Mouse (Mus musculus) CD8-positive naive resting alpha-beta T cell, adult 2 months (primary cell): ENCODE data around the gene Kctd2.
A peak's percentile ranks its signal among the peaks of the same experiment; 100 is the strongest.

Experiments
- DNase-seq, 2 experiments: peaks; one replicate each; pipeline ENCODE4 v3.0.0; 2022; ENCODE audit warnings: low read depth in 2 of 2, low spot score in 2 of 2

The Kctd2 gene

GRCm38 (mm10) chr11:115400630-115401391 lies 19.1 kb upstream of the Kctd2 start:
- no peak for DNase-seq

DNA sequence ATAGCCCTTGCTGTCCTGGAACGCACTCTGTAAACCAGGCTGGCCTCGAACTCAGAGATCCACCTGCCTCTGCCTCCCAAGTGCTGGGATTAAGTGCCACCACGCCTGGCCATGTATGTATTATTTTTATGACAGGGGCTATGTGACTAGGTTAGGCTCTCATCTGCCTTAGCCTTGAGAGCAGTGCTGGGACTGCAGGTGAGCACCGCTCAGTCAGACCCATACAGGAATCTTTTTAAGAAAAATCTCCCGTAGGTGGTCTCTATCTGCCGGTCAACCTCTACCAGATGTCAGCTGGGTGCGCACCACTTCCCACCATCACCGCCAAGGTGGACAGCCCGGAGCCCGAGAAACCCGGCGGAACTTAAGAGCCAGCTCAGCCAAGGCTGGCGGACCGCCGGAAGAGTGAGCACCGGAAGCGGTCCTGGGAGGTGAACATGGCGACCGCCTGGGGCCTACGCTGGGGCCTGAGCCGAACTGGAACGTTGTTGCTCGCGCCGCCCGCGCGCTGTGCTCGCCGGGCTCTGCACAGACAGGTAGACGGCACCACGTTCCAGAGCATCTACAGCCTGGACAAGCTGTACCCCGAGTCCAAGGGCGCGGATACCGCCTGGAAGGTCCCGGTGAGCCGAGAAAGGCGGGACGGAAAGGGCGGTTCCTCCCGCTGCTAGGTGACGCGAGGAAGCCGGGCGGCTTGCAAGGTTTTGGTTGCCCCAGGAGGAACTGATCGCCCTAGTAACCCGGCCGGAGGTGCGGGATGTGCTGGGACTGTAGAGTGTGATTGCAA lies 16.4 kb upstream of the Kctd2 start, which contains the start of gene Mrpl58:
Gene Mrpl58 (plus strand): TSS at position 415 of the 787 bp plus-strand sequence.
- peak; percentile 70 to 79 for DNase-seq

GRCm38 (mm10) chr11:115405723-115406122 lies 14.2 kb upstream of the Kctd2 start:
- DNase-seq = no peak

DNA sequence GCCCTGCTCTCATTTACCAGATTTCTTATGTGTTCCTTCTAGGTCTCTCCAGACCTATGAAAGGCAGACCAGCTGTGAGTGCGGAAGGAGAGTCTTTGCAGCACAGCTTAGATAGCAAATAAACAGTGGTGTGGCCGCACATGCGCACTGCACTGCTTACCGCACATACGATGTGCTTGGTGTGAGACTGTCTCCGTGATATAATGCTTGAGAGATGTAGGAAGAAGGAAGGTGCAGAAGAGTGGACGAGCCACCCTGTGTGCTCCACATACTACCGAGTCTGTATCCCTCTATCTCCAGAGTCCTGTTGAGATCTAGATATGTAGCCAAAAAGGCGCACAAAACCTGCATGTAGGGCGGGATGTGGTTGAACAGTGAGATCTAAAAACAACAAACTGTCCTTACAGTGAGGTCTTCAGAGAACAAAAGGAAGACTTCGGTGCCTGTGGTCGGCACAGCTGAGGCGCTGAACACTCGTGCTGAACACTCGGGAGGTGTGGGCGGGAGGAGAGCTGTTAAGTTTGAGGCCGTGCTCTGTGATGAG lies 13.0 kb upstream of the Kctd2 start:
- DNase-seq = peak; percentile 65 to 80

- peak; percentile 39 to 58 for DNase-seq
Observed at GRCm38 (mm10) chr11:115408266-115408920, 11.5 kb upstream of the Kctd2 start.

DNA sequence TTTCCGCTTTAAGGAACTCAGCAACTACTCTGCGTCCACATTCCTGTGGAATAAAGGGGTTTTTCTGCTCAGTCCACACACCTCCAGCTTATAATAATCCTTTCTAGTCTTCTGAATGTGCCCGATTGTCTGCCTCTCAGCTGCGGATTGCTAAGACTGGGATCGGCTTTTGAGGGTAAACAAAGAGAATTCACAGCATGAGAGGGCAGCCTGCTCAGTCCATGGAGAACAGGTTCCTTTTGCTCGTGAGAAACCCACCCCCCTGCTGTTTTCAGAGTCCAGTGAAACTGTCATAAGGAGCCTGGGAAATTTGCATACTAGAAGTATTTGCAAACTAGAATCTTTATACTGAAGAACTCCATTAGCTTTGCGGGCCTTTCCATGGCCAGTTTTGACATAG lies 10.4 kb upstream of the Kctd2 start:
- DNase-seq = no peak

DNA sequence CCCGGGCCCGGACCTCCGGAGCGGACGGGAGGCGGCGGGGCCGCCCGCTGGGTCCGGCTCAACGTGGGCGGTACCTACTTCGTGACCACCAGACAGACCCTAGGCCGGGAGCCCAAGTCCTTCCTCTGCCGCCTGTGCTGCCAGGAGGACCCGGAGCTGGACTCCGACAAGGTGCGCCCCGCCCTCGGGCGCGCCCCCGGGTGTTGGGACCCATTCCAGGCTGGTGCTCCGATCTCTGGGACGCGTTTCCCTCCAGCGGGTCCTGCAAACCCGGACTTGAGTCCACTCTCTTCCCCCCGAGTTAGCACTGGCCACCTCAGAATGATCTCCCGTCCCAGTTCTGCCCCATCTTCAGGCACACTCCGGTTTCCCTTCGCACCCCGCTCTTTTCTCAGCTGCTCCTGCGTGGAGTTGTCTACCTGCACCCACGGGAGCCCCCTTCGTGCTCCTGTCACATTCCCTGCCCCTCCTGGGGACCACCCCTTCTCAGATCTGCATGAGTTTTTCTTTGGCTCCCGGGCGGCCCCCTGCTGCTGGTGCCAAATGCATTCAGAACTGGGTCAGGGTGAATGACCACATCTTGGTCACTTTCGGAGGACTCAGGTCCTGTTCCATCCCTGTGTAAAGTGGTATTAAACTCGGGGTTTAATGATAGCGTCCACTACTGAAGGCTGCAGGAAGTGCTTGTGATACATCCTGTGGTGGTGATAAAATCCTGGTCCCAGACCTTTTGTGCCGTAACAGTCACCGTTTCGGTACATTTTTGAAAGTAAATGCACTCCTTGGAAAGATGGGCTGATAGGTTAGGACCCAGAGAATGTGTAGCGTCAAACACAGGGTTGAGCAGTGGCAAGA lies 635 bp downstream of the Kctd2 start:
- no peak for DNase-seq

- no peak for DNase-seq
Observed at GRCm38 (mm10) chr11:115421328-115421727, 1.4 kb downstream of the Kctd2 start.

DNA sequence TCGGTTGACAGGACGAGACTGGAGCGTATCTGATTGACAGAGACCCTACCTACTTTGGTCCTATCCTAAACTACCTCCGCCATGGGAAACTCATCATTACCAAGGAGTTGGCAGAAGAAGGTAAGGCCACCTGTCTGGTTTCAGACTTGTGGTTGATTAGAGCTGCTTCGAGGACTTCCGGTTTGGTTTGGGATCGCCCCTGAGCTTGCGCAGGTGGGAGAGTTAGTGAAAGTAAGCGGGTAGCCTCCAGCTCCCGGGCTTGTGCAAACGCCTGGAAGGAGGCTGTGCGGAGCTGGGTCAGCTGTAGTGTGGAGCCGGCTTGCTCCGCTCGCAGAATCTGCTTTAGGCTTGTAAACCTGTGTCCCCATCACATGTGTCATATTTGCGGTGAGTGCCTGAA lies 2.0 kb downstream of the Kctd2 start:
- DNase-seq = no peak

- DNase-seq = no peak
Observed at GRCm38 (mm10) chr11:115423091-115423490, 3.2 kb downstream of the Kctd2 start.

- no peak for DNase-seq
Observed at GRCm38 (mm10) chr11:115424666-115425065, 4.7 kb downstream of the Kctd2 start.

GRCm38 (mm10) chr11:115425671-115426070 lies 5.7 kb downstream of the Kctd2 start:
- no peak for DNase-seq

DNA sequence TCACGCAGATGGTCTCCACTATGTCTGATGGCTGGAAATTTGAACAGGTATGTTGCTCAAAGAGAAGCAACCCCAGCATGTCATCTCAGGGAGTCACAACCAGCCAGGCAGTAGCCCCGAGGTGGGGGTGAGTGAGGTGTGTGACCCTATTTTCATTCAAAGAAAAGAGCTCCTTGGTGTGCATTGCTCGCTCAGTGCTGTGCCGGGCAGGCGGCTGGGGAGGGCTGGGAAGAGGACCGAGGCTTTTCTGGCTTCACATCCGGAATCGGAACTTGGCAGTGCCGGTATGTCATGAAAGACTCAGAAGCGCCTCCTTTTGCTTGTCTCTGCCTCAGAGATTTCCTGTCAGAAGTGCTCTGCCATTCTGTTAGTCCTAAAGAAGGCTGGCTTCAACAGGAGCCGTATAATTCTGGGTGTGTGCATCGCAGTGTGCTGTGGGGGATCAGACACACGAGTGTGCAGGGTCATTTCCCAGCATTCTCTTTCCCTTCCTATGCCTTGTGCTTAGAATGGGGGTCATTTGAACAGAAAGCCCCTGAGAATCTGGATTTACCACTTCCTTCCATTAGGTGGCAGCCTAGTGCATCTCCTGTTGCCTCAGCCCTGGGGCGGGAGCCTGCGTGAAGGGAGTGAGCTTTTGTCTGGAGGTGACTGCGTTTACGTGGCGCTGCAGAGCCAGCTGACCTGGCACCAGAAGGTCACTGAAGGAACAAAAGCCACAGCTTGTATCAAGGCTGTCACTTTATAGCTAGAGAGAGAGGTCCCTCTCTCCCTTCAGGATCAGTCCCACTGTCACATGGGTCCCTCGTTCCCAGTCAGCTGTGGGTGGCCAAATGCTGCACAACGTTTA lies 7.8 kb downstream of the Kctd2 start:
- peak; percentile 74 to 79 for DNase-seq

GRCm38 (mm10) chr11:115429307-115429706 lies 9.4 kb downstream of the Kctd2 start:
- no peak for DNase-seq

DNA sequence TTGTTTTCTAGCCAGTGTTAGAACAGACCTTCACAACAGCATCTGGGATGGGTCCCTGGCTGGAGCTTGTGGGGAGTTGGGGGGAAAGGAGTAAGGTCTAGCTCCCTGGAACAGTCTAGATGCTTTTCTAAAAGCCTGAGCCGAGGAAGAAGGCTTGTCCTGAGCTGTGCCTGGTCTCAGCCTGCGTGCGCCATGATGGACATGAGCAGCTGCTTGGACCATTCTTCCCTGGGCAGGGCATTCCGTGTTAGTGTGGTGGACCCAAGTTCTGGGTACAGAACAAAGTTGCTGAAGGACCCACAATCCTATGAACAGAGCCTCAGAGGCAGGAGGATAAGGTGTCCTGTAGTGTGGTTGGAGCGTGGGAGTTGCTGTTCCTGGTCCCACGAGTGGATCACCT lies 10.6 kb downstream of the Kctd2 start:
- DNase-seq = no peak

DNA sequence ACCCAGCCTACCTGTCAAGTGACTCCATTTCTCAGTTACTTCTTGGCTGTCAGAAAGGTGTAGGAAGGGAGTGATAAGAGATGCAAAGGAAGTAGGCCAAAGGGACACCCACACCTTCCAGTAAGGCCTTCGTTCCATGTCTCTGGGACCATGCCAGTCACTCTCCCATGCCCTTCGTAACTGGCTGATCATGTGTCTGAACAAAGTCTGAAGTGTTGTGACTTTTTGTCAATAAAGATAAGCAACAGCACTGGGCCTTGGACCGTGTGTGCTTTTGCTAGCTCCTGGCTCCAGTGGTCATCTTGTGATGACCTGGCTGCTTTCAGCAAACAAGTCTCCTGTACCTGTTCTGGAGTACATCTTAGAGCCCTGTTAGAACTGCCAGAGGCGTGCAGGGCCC lies 12.9 kb downstream of the Kctd2 start:
- DNase-seq = no peak

DNA sequence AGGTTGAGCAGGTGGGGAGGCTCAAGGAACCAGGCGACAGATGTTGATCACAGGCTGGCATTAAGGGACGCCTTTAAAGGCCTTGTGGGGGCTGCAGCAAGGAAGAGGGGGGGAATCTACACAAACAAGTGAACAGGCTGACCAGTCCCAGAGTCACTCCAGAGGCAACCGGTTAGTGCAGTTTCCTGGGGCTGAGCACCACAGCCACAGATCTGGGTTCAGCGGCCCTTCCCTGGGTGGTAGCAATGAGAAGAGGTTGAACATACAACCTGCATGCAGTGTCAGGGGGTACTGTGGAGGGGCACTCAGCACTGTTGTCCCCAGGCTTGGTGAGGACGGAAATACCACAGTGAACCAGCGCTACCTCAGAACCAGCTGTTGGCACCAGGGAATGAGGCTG lies 13.4 kb downstream of the Kctd2 start:
- DNase-seq = no peak

- DNase-seq = no peak
Observed at GRCm38 (mm10) chr11:115435596-115436337, 15.8 kb downstream of the Kctd2 start.

- DNase-seq = no peak
Observed at GRCm38 (mm10) chr11:115437571-115438122, 17.7 kb downstream of the Kctd2 start.
